Mouse (Mus musculus) midbrain, postnatal 0 days (tissue): ENCODE results near the gene Mob2. TPM values are rescaled to one million over a fixed set of nuclear protein-coding genes. Genes with fewer than 3 reads are reported as not detected.

Source experiments
- ATAC-seq: fragments of 200-750 bp; cut with Nextera tagmentation; 2 replicates; pipeline ENCODE4 v1.8.0; 2017; ENCODE audit warnings: moderate number of reproducible peaks, mild to moderate bottlenecking, moderate TSS enrichment, moderate library complexity; ENCODE audit not compliant: low FRiP score
- DNase-seq: peaks from one replicate; pipeline ENCODE4 v3.0.0-alpha.2; 2015; ENCODE audit warnings: low spot score
- H3K27ac ChIP-seq: fragments of 300-500 bp; sonication (generic); 2 replicates; pipeline ENCODE4 v1.5.1; 2014; ENCODE audit warnings: low read depth, mild to moderate bottlenecking, low read length, mixed read lengths
- H3K27me3 ChIP-seq: fragments of 300-500 bp; sonication (generic); 2 replicates; pipeline ENCODE4 v1.6.1; 2014; ENCODE audit warnings: low read length, control low read depth, mixed read lengths; ENCODE audit not compliant: insufficient read depth
- H3K36me3 ChIP-seq: fragments of 300-500 bp; sonication (generic); 2 replicates; pipeline ENCODE4 v1.6.1; 2014; ENCODE audit warnings: low read length, control low read depth, mixed read lengths; ENCODE audit not compliant: insufficient read depth
- H3K4me1 ChIP-seq: fragments of 300-500 bp; sonication (generic); 2 replicates; pipeline ENCODE4 v1.6.1; 2014; ENCODE audit warnings: mild to moderate bottlenecking, control low read depth, antibody characterized with exemption, low read length, mixed read lengths; ENCODE audit not compliant: insufficient read depth
- H3K4me2 ChIP-seq: fragments of 300-500 bp; sonication (generic); 2 replicates; pipeline ENCODE4 v1.6.1; 2014; ENCODE audit warnings: low read depth, mild to moderate bottlenecking, low read length, mixed read lengths; ENCODE audit not compliant: poor library complexity, severe bottlenecking
- H3K4me3 ChIP-seq: fragments of 300-500 bp; sonication (generic); 2 replicates; pipeline ENCODE4 v1.5.1; 2014; ENCODE audit warnings: low read depth, mild to moderate bottlenecking, low read length, moderate library complexity
- H3K9ac ChIP-seq: fragments of 300-500 bp; sonication (generic); replicated peaks from 2 replicates; pipeline ENCODE4 v1.6.1; 2014; ENCODE audit warnings: mild to moderate bottlenecking, low read length, moderate library complexity, mixed read lengths; ENCODE audit not compliant: poor library complexity, severe bottlenecking
- H3K9me3 ChIP-seq: fragments of 300-500 bp; sonication (generic); 2 replicates; pipeline ENCODE4 v1.6.1; 2016; ENCODE audit warnings: low read length, control low read depth
- CTCF ChIP-seq: IDR thresholded peaks from 2 replicates; pipeline ENCODE4 v1.5.1; 2016; ENCODE audit warnings: antibody characterized with exemption, mild to moderate bottlenecking
- WGBS: fragments of 180-500 bp; shearing (Covaris S2); extraction: QIAGEN DNeasy Blood & Tissue Kit; methylation state at CpG from one replicate; pipeline ENCODE4 v1.1.7; 2014; 5-methylcytosine and 5-hydroxymethylcytosine counted together
- polyA plus RNA-seq: library from polyadenylated mRNA; unstranded; fragments of >200 nt; fragmentation: Nextera tagmentation; extraction: Ambion mirVana; gene quantifications from 2 replicates; pipeline ENCODE4 v1.2.1, GENCODE M21; 2015
- total RNA-seq: library from RNA; depleted of rRNA; stranded (reverse); fragments of >200 nt; gene quantifications from 2 replicates; pipeline ENCODE4 v1.2.3, GENCODE M21; 2014

Gene Mob2
- total and polyA plus RNA-seq, 2 experiments from 2014 or later, result 31.6 to 38.0 TPM

GRCm38 (mm10) chr7:142094301-142095143 is 33.7 kb upstream of the Mob2 start:
- Histone ChIP-seq H3K4me2 (peak overlapping the region; percentile 98), H3K9ac (peak overlapping the region; percentile 93), H3K27me3 (no peaks in the 10 kb centered on the region), H3K9me3 (no peaks in the 10 kb centered on the region), H3K27ac (peak overlapping the region; percentile 95), H3K36me3 (peaks cover 3% of the 10 kb centered on the region; the same call in 1 of the 2 replicates), H3K4me1 (peaks cover 44% of the 10 kb centered on the region), H3K4me3 (peak overlapping the region; percentile 85)
- peak; percentile 29; the same call in 1 of the 2 replicates for ATAC-seq
- DNase-seq, result no peak
- peak; percentile 20 for TF ChIP-seq CTCF
- WGBS, result under 1% methylated on average over 61 of the region's 89 CpGs

GRCm38 (mm10) chr7:142093696-142094240 is 32.9 kb upstream of the Mob2 start:
- Histone ChIP-seq H3K27ac (peak overlapping the region; percentile 95), H3K4me3 (peak overlapping the region; percentile 85), H3K4me2 (peak overlapping the region; percentile 98), H3K9me3 (no peaks in the 10 kb centered on the region), H3K36me3 (peaks cover 6% of the 10 kb centered on the region; the same call in 1 of the 2 replicates), H3K4me1 (peaks cover 48% of the 10 kb centered on the region), H3K9ac (peak overlapping the region; percentile 93), H3K27me3 (no peaks in the 10 kb centered on the region)
- no peak for ATAC-seq
- WGBS, result 12% methylated on average over 6 of the region's 6 CpGs
- no peak for TF ChIP-seq CTCF
- no peak for DNase-seq

GRCm38 (mm10) chr7:142092991-142093390 is 32.1 kb upstream of the Mob2 start:
- Histone ChIP-seq H3K27ac (peak overlapping the region; percentile 62), H3K9ac (peak overlapping the region; percentile 93), H3K36me3 (peaks cover 10% of the 10 kb centered on the region), H3K27me3 (no peaks in the 10 kb centered on the region), H3K9me3 (no peaks in the 10 kb centered on the region), H3K4me2 (peak overlapping the region; percentile 98), H3K4me3 (peak overlapping the region; percentile 85), H3K4me1 (peaks cover 51% of the 10 kb centered on the region)
- WGBS, result 21% methylated on average over 1 of the region's 1 CpGs
- TF ChIP-seq CTCF, result no peak
- DNase-seq (no peak), ATAC-seq (no peak)

- peaks cover 22% of the 10 kb centered on the region for H3K36me3 ChIP-seq
- 5% methylated on average over 4 of the region's 4 CpGs for WGBS
- H3K27ac ChIP-seq, result peak overlapping the region; percentile 62
- ATAC-seq (no peak), DNase-seq (peak; percentile 93)
- peaks cover 51% of the 10 kb centered on the region for H3K4me1 ChIP-seq
- no peak for TF ChIP-seq CTCF
- no peaks in the 10 kb centered on the region for H3K27me3 ChIP-seq
- peak overlapping the region; percentile 93 for H3K9ac ChIP-seq
- peak overlapping the region; percentile 85 for H3K4me3 ChIP-seq
- H3K9me3 ChIP-seq, result no peaks in the 10 kb centered on the region
- H3K4me2 ChIP-seq, result peak overlapping the region; percentile 98
Measured at GRCm38 (mm10) chr7:142091848-142092247, 31.0 kb upstream of the Mob2 start.

- Histone ChIP-seq H3K4me2 (peak overlapping the region; percentile 5), H3K36me3 (peaks cover 42% of the 10 kb centered on the region), H3K27ac (peak overlapping the region; percentile 62), H3K4me3 (no peak overlapping the region), H3K27me3 (no peaks in the 10 kb centered on the region), H3K9me3 (no peaks in the 10 kb centered on the region), H3K4me1 (peaks cover 47% of the 10 kb centered on the region), H3K9ac (0 out of 2 replicates have a peak overlapping the region, but pooled peaks have one; percentile 29)
- ATAC-seq (no peak), DNase-seq (no peak)
- no peak for TF ChIP-seq CTCF
- WGBS, result 43% methylated on average over 17 of the region's 17 CpGs
Measured at GRCm38 (mm10) chr7:142089648-142090447, 29.0 kb upstream of the Mob2 start.
